Mouse (Mus musculus): ENCODE data around the gene Chrna9. TPM values are rescaled to one million over a fixed set of nuclear protein-coding genes. Genes with fewer than 3 reads are reported as not detected.

Chrna9 gene
- polyA plus RNA-seq, 1 experiment = 2.8 TPM

- no peak for TF ChIP-seq CTCF (IDR thresholded peaks at IDR 0.05; ENCODE audit: control insufficient read depth, insufficient read depth, low read length)
- no peak for TF ChIP-seq POLR2A (IDR thresholded peaks at IDR 0.05; ENCODE audit: borderline replicate concordance, control insufficient read depth, low read depth, low read length)
- 25% methylated on average over 7 of the region's 7 CpGs for WGBS
- H3K27ac ChIP-seq (ENCODE audit: control insufficient read depth, insufficient read depth, low read depth, low read length, poor library complexity) = no peak overlapping the region
Measured at GRCm38 (mm10) chr5:65911676-65912075, 23.0 kb upstream of the Chrna9 start.

DNA sequence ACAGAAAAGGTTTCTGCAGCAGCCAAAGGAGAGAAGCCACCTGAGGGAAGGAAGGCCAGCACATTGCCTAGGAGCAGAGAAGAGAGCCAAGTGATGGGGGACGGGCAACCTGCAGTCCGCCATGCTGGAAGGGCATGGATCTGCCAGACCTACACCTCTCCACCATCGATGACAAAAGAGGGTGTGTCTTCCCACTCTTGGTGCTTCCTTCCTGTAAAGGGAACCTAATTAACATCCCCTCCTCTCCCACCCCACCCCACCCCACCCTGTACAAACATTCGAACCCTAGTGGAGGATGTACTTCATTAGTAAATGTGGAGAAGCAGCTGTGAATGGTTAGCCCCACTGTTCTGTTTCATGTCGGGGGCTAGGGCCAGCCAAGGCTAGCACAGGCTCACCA lies 22.5 kb upstream of the Chrna9 start:
- Histone ChIP-seq H3K27ac (ENCODE audit: control insufficient read depth, insufficient read depth, low read depth, low read length, poor library complexity) (no peak overlapping the region), H3K4me3 (replicated peaks; ENCODE audit: control insufficient read depth, low read depth, low read length) (no peak overlapping the region), H3K4me1 (ENCODE audit: control insufficient read depth, insufficient read depth, low read length) (peaks cover 7% of the 10 kb centered on the region; the same call in 1 of the 2 replicates)
- WGBS = 57% methylated on average over 5 of the region's 5 CpGs
- no peak for TF ChIP-seq POLR2A (IDR thresholded peaks at IDR 0.05; ENCODE audit: borderline replicate concordance, control insufficient read depth, low read depth, low read length)
- no peak for TF ChIP-seq CTCF (IDR thresholded peaks at IDR 0.05; ENCODE audit: control insufficient read depth, insufficient read depth, low read length)

More at GRCm38 (mm10) chr5:65911676-65912075, 23.0 kb upstream of the Chrna9 start:
- Histone ChIP-seq H3K4me3 (replicated peaks; ENCODE audit: control insufficient read depth, low read depth, low read length) (no peak overlapping the region), H3K4me1 (ENCODE audit: control insufficient read depth, insufficient read depth, low read length) (peaks cover 7% of the 10 kb centered on the region; the same call in 1 of the 2 replicates)

GRCm38 (mm10) chr5:65913126-65913525 lies 21.6 kb upstream of the Chrna9 start:
- TF ChIP-seq CTCF (IDR thresholded peaks at IDR 0.05; ENCODE audit: control insufficient read depth, insufficient read depth, low read length) (no peak), POLR2A (IDR thresholded peaks at IDR 0.05; ENCODE audit: borderline replicate concordance, control insufficient read depth, low read depth, low read length) (no peak)
- Histone ChIP-seq H3K4me1 (ENCODE audit: control insufficient read depth, insufficient read depth, low read length) (peaks cover 7% of the 10 kb centered on the region; the same call in 1 of the 2 replicates), H3K27ac (ENCODE audit: control insufficient read depth, insufficient read depth, low read depth, low read length, poor library complexity) (no peak overlapping the region), H3K4me3 (replicated peaks; ENCODE audit: control insufficient read depth, low read depth, low read length) (no peak overlapping the region)
- 85% methylated on average over 9 of the region's 9 CpGs for WGBS

DNA sequence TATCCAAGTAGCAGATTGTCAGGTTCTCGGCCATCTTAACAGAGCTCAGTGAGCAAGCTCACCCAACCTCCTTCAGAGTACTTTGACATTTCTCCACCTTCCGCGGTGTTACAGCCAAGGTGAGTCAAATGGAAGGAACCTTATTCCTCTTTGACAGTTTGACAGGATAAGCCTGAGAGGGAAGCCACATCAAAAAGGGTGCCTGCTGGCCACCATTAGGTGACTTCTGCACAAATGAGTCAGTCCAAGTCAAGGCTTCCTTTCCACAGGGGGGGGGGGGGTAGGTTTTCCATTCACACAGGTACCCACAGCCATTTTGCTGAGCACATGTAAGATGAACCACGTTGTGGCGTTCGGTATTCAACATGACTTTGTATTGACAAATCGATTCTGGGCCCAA lies 20.4 kb upstream of the Chrna9 start:
- H3K4me3 ChIP-seq (replicated peaks; ENCODE audit: control insufficient read depth, low read depth, low read length) = no peak overlapping the region
- 86% methylated on average over 7 of the region's 7 CpGs for WGBS
- TF ChIP-seq POLR2A (IDR thresholded peaks at IDR 0.05; ENCODE audit: borderline replicate concordance, control insufficient read depth, low read depth, low read length) = no peak
- peaks cover 7% of the 10 kb centered on the region; the same call in 1 of the 2 replicates for H3K4me1 ChIP-seq (ENCODE audit: control insufficient read depth, insufficient read depth, low read length)
- no peak overlapping the region for H3K27ac ChIP-seq (ENCODE audit: control insufficient read depth, insufficient read depth, low read depth, low read length, poor library complexity)

- H3K27ac ChIP-seq (ENCODE audit: control insufficient read depth, insufficient read depth, low read depth, low read length, poor library complexity) = no peak overlapping the region
- WGBS = 71% methylated on average over 5 of the region's 5 CpGs
- TF ChIP-seq POLR2A (IDR thresholded peaks at IDR 0.05; ENCODE audit: borderline replicate concordance, control insufficient read depth, low read depth, low read length) (no peak), CTCF (IDR thresholded peaks at IDR 0.05; ENCODE audit: control insufficient read depth, insufficient read depth, low read length) (no peak)
- H3K4me1 ChIP-seq (ENCODE audit: control insufficient read depth, insufficient read depth, low read length) = peaks cover 4% of the 10 kb centered on the region; the same call in 1 of the 2 replicates
- H3K4me3 ChIP-seq (replicated peaks; ENCODE audit: control insufficient read depth, low read depth, low read length) = no peak overlapping the region
Measured at GRCm38 (mm10) chr5:65916930-65917329, 17.8 kb upstream of the Chrna9 start.

DNA sequence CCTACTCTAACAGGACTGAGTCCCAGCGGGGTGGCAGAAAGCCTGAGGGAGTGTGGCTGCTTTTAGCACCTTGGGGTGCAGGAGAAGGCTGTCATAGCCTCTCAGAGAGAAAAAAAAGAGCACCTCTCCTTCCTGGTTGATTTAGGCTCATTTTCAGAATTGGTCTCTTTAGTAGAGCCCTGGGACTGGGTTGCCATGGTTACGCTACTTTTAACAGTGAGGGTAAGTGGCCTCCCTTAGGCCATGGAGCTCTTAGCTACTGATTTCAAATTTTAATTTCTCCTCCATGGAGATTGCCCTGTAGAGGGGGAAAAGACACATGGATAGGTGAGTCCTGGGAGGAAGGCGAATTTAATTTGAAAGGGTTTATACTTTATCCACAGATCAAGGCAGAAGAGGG lies 16.1 kb upstream of the Chrna9 start:
- H3K27ac ChIP-seq (ENCODE audit: control insufficient read depth, insufficient read depth, low read depth, low read length, poor library complexity) = no peak overlapping the region
- H3K4me3 ChIP-seq (replicated peaks; ENCODE audit: control insufficient read depth, low read depth, low read length) = no peak overlapping the region
- H3K4me1 ChIP-seq (ENCODE audit: control insufficient read depth, insufficient read depth, low read length) = peaks cover 2% of the 10 kb centered on the region; the same call in 1 of the 2 replicates
- no peak for TF ChIP-seq POLR2A (IDR thresholded peaks at IDR 0.05; ENCODE audit: borderline replicate concordance, control insufficient read depth, low read depth, low read length)
- no peak for TF ChIP-seq CTCF (IDR thresholded peaks at IDR 0.05; ENCODE audit: control insufficient read depth, insufficient read depth, low read length)
- WGBS = 76% methylated on average over 3 of the region's 3 CpGs

GRCm38 (mm10) chr5:65919326-65919725 lies 15.4 kb upstream of the Chrna9 start:
- Histone ChIP-seq H3K4me1 (ENCODE audit: control insufficient read depth, insufficient read depth, low read length) (peaks cover 2% of the 10 kb centered on the region; the same call in 1 of the 2 replicates), H3K27ac (ENCODE audit: control insufficient read depth, insufficient read depth, low read depth, low read length, poor library complexity) (peak overlapping the region; percentile 68; the same call in 1 of the 2 replicates), H3K4me3 (replicated peaks; ENCODE audit: control insufficient read depth, low read depth, low read length) (no peak overlapping the region)
- 8% methylated on average over 12 of the region's 12 CpGs for WGBS
- TF ChIP-seq POLR2A (IDR thresholded peaks at IDR 0.05; ENCODE audit: borderline replicate concordance, control insufficient read depth, low read depth, low read length) = no peak
- TF ChIP-seq CTCF (IDR thresholded peaks at IDR 0.05; ENCODE audit: control insufficient read depth, insufficient read depth, low read length) = no peak

- no peak for TF ChIP-seq CTCF (IDR thresholded peaks at IDR 0.05; ENCODE audit: control insufficient read depth, insufficient read depth, low read length)
- no peak for TF ChIP-seq POLR2A (IDR thresholded peaks at IDR 0.05; ENCODE audit: borderline replicate concordance, control insufficient read depth, low read depth, low read length)
- H3K27ac ChIP-seq (ENCODE audit: control insufficient read depth, insufficient read depth, low read depth, low read length, poor library complexity) = no peak overlapping the region
- H3K4me3 ChIP-seq (replicated peaks; ENCODE audit: control insufficient read depth, low read depth, low read length) = no peak overlapping the region
- peaks cover 2% of the 10 kb centered on the region; the same call in 1 of the 2 replicates for H3K4me1 ChIP-seq (ENCODE audit: control insufficient read depth, insufficient read depth, low read length)
- 80% methylated on average over 3 of the region's 3 CpGs for WGBS
Measured at GRCm38 (mm10) chr5:65919904-65920303, 14.8 kb upstream of the Chrna9 start.

All from bone marrow, adult 2 months (tissue).